Mouse (Mus musculus) kidney, adult 9 months (tissue): ENCODE measurements around the gene Cfap221.

Source experiments
- DNase-seq: peaks from one replicate; pipeline ENCODE4 v3.0.0; 2022

The Cfap221 gene

DNA sequence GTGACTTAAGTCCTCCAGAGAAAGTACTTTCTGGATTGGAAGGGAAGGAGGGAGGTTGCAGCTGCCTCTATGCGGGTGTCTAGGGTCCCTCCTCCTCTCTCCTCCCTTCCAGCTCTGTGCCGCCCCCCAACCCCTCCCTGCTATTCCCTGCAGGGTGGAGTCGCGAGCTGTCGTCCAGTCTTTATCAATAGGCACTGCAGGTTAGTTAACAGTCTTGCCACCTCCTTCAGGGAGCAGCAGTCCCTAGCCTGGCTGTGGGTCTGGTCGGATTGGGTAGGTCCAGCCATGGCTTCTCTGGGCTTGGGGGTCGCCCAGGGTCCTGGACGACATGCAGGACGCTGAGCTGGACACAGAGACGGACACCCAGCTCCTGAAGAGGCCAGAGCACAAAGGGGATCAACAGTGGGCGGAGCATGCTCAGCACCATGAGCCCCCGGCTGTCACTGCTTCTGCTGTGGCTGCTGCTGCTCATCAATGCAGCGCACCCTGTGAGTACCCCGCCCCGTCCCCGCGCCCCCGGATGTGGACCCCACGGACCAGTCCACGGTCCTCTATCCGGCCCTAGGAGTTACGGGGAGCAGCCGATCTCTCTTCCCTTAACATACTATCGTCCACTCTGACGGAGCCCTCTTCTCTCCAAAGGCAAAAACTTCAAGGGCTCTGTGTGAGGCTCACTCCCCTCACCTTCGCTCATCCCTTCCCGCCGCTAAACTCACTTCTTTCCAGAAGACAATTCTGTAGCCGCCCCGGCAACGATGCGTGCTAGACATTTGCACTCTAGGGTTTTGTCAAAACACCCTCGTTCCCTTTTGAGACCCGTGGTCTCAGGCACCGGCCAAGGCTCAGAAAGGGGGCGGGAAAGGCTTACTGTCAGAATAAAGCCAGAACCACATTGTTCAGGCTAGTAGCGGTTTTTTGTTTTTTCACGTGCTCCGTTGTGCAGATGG is 10.1 kb upstream of the Cfap221 start, which contains the start of gene Sctr:
TSS of gene Sctr (plus strand) at position 51 of the 947 bp plus-strand sequence.
- DNase-seq: no peak

DNA sequence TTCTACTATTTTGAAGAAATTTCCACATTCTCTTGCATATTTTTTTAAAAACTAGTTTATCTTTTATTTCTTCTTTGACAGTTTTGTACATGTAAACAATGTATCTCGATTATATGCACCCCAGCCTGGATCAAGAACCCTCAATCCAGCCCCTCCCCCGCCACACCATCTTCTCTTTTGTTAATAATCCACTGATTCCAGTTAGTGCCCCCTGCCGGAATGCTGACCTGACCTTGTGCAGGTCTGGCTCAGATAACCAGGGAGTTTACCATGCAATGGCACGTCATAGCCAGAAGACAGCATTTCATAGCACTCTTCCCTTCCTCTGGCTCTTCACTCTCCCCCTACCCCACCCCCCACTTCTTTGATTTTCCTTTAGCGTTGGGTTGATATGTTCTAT is 610 bp upstream of the Cfap221 start:
- DNase-seq: peak; percentile 78

DNA sequence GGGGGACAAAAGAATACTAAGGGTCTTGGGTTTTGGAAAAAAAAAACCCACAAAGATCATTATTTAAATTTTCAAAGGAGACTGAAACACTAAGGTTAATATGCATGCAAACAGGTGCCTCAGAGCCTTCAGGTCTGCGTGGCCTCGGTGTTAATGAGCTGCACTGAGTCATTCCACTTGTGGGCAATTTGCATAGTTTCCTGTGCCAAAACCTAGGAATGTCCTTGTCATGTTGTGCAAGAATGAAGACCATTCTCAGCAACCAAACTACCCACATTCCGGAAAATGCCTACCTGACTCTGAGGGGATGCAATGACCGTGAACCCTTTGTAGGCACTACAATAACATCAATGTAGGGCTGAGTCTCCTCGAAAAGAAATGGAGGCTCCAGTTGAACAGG is 10.5 kb downstream of the Cfap221 start:
- DNase-seq: peak; percentile 31

DNA sequence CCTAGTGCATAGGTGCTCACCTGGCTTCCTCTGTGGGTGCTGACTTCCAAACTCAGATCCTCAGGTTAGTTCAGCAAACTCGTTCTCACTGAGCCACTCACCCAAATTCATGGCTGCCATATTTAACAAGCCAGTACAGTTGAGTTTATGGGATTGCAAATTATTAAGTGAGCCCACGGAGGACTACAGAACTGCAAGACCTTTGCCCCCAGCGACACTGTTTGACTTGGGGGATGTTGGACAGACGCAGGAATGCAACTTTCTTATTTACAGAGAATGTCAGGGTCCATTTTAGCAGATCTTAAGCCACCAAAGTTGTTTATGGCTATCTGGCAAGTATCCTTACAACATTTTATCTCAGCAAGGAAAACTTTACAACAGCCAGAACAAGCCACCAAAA is 21.9 kb downstream of the Cfap221 start:
- no peak for DNase-seq

DNA sequence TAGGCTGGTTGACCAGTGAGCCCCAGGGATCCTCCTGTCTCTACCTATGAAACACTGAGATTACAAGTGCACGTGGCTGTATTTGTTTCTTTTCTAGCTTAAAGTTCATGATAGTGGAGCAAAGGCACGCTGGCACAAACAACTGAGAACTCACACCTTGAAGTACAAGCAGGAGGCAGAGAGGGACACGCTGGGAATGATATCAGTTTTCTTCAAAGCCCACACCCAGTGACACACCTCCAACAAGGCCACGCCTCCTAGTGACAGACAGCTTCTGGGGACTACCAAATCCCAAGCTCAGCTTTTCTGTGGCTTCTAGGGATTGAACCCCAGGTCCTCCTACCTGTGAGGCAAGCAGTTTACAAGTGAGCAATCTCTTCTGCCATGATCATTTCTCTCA is 23.9 kb downstream of the Cfap221 start:
- DNase-seq: no peak

DNA sequence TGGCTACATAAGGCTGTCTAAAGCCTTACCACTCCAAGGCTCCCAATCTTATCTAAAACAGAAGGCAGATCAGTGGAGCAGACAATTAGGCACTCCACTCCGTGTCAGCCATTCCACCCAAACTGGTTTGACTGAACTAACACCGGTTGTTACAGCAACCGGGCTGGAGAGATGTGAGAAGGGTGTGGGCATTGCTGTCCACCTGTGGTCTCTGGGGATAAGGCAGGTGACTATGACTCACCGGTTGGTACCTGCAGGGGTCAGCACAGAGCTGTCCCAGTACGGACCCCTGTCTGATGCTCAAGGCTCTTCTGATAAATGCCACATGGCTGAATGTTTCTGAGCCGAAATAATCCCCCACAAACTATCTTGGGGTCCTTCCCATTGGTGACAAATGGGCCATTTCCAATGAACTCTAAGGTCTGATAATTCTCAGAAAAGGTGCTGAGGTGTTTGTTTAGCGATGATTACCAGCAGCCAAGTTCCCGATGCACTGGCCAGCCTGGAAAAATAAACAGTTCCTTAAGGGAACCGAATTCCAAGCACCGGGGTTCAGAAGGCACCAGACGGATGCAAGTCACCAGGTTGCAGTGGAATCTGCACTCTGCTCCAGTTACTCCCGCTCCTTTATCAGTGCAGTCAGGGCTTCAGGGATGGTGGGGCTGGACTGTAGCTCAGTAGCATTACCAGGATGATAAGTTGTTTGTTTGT is 31.1 kb downstream of the Cfap221 start:
- DNase-seq: peak; percentile 15

DNA sequence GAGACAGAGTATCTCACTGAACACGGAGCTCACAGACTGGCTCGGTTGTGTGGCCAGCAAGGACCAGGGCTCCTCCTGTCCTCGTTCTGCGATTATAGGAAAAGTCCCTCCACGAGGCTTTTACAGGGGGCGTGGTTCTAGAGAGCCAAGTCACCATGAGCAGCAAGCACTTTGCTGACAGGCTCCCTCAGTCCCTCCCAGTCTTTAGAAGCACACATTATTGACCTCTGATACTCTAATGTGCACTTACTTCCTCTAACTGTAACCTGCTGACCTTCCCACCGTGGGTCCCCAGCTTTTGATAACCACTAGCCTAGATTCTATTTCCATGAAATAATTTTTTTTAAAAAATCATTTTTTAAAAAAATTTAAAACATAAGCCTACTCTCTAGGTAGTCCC is 37.1 kb downstream of the Cfap221 start:
- DNase-seq: no peak

DNA sequence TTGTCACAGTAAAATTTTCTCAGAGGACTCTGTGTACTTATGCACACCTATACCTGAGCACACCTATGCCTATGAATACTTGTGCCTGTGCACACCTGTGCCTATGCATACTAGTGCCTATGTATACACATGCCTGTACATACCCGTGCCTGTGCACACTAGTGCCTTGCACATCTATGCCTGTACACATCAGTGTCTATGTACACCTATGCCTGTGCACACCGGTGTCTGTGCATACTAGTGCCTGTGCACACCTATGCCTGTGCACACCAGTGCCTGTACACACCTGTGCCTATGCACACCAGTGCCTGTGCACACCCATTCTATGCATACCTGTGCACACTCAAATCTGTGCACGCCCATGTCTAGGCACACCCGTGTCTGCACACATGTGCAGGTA is 37.6 kb downstream of the Cfap221 start:
- DNase-seq: no peak

DNA sequence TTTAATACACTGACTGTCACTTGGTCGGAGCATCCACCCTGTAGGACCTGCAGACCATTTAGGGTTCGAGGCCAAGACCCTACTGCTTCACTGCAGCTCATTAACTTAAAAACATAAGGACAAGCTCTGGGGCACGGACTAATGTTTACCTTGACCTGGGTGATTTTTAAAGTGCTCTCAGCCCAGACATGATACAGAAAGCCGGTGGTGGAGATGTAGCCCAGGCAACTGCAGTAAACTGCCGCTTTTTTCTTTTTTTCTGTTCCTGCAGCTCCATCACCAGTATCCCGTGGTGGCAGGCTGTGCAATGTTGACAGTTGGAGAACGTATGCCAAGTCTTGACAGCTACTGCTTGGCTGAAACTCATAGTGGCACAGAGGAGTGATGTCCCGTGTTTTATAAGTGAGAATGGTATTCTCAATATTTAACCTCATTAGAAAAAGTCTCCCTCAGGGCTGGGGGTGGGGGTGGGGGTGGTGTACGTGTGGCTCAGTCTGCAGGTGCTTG is 39.3 kb downstream of the Cfap221 start:
- DNase-seq: no peak

DNA sequence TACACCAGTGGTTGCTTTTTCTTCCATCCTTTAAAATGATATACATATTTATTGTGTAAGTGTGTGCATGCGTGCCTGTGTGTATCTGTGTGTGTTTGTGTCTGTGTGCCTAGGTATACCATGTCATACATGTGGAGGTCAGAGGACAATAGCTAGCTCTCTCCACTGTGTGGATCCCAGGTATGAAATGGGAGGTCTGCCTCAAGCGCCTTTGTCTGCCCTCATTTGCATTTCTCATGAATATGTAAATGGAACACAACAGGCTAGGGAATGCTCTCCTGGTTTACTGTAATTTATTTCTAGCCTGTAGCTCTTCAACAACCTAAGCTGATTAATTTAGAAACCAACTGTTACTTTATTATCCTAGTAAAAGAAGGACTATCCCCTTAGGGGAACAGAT is 42.4 kb downstream of the Cfap221 start:
- DNase-seq: no peak

DNA sequence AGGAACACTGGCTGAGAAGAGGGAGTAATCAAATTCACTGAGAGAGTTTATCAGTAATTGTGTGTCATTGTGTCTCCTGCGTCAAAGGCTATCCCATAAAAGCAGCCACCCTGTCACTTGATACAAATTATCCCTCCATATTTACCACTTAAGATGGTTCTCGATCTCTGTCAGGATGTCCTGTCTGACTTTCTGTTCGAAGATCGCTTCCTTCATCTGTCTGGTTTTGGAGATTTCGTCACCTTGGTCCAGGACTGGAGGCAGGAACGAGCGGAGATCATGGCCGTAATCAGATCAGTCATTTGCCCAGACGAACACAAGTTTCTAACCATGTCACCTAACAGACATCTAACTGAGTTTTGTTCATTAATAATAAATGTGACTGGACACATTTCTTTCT is 43.6 kb downstream of the Cfap221 start:
- DNase-seq: no peak

DNA sequence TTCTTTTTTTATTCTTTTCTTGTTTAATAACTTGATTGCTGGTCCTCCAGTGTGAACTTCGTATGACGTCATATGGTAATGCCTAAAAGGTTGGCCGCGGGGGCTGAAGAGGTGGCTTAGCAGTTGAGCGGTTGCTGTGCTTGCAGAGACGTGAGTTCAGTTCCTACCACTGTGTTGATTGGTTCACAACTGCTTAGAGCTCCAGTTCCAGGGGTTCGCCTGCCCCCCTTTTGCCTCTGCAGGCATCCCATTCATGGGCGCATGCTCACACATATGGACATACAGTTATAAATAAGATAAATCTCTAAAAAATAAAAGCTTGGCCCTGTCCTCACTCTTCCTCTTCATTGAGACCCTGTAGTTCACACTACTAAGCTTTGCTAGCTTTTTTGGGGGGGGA is 46.9 kb downstream of the Cfap221 start:
- no peak for DNase-seq

DNA sequence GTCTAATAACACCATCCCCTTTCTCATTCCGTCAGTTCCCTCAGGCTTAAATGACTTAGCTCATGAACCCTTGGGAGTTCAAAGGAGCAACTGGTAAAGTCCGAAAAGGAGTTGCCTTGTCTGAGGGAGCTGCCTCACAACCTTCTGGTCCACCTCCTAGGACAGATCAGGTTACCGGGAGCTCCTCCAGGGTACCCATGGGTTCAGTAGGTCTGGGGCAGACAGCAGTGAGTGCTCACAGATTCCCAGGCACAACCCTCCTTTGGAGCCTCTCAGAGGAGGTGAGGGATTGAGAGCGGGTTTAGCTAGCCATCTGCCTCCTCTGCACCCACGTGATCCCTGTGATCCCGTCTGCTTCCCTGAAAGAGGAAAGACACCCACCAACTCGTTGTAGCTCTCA is 60.2 kb downstream of the Cfap221 start:
- DNase-seq: no peak

DNA sequence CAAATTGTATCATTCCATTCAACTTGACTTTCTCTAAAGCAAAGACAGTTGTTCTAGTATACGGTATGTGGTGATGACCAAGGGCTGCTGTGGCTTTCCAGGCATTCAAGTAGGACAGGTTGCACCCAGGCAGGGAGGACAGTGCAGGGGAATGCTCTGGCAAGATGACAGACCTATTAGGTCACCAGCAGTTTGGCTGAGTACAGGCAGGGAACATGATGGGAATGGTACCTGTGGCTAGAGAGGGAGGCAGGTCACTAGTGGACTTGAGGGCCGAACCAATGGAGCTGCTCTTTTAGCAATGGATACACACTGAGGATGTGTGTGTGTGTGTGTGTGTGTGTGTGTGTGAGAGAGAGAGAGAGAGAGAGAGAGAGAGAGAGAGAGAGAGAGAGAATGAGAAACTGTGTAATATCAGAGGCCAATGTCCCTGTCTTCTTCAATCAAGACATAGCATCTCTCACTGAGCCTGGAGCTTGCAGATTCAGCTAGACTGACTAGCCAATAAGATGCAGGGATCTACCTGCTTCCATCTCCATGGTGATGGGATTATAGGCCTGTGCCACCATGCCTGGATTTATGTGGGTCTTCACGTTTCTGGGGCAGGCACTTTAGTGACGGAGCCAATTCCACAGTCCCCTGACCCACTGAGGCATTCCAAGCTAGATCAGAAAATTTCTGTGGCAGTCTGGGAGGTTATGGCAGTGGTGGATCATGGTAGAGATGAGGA is 65.4 kb downstream of the Cfap221 start:
- DNase-seq: no peak

DNA sequence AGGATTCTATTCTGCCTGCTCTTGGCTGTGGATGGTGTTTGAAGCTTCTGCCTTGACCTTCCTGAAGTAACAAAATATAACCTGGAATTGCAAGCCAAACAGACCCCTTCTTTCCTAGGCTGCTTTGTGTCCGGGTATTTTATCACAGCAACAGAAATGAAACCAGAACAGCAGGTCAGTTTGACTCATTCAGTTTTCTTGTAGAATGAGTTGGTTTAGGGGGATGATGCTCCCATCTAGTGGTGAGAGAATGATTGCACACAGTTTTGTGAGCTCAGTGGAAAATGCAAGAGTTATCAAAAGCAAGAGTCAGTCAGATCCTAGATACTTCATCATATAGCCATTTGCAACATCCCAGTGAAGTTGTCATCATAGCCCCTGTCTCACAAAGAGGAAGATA is 67.3 kb downstream of the Cfap221 start:
- DNase-seq: peak; percentile 43

DNA sequence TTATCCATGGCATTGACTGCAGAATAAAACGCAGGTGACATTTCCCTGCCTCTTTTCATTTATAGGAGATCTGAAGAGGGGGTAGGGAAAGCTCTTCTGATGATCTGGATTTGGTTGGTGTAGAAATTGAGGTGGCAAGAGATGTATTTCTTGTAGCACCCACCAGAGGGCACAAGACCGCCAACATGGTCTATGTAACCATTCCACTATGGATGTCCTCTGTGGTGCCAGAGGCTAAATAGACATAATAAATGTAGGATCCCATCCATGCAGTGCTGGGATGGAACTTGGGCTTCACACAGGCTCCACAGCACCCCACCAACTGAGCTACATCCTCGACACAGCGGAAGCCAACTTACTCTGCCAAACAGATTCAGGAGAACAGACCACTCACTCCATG is 77.7 kb downstream of the Cfap221 start:
- DNase-seq: peak; percentile 33

DNA sequence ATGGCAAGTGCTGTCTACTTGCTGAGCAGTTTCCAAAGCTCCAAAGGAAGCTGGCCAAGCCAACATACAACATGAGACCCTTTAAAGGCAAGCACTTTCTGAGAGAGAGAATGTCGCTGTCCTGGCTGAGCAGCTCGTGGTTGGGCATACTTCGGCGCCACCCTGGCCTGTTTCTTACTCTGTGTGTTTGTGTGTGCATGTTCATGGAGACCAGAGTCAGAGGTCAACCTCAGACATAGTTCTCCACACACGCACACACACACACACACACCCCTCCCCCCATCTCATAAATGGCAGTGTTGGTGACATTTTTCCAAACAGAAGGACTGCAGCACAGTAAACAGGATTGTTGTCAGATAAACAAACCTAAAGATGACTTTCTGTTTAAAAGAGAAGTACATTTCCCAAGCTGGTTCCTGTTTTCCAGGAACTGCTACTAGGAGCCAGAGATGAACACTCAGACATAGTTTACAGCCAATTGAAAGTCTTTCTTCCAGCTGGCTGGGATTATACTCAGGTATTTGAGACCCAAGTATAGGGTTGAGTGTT is 80.1 kb downstream of the Cfap221 start:
- DNase-seq: no peak

DNA sequence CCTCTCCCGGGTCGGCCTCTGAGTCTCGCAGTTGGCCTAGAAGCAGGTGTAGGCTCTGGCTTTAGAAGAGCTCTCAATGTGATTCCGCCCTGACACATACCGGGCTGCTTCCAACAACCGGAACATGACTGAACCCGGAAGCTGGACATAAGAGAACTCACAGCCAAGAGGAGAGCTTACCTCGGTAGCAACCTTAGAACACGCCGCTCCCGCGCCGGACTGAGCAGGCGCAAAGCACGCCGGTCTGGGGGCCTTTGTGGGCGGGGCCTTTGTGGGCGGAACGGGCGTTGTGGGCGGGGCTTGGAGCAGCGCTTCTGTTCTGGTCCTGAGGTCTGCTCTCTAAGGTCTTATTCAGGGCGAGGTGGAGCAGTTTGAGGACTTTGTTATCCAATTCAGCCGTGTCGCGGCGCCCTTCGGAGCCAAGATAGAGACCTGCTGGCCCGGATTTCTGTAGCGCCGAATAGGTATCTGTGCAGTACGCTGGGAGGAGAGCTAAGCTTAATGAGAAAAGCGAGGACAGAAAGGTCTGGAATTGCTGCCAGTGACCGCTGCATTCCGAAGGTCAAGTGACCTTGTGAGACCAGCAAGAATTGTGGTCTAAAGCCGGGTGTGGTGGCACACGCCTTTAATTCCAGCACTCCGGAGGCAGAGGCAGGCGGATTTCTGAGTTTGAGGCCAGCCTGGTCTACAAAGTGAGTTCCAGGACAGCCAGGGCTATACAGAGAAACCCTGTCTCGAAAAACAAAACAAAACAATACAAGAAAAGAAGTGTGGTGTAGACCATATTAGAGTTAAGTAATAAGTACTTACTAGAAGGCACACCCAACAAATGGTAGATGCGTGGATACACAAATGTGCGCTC is 83.8 kb downstream of the Cfap221 start, which contains the start of gene Tmem177:
TSS of gene Tmem177 (minus strand) at position 256 of the 862 bp plus-strand sequence.
- peak; percentile 98 for DNase-seq

DNA sequence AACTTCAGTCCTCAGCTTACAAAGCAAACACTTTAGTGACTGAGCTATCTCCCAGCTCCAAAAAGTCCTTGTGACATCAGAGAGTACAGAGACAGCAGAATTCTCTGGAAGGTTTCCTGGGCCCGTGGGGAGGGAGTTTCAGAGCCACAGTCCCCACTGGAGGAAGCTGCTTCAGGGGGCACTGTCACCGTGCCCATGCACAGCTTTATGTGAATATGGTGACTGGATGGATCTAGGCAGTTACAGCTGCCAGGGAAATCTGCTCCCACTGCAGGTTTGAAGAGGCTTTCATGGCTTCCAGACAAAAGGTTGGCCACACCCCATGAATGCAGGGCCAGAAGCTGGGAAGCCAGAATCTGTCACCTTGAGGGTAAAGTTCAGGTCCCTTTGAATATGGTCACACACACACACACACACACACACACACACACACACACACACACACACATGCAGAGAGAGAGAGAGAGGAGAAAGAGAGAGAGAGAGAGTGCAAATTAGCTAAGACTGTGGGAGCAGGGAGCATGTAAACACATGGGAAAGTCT is 89.8 kb downstream of the Cfap221 start:
- peak; percentile 15 for DNase-seq

DNA sequence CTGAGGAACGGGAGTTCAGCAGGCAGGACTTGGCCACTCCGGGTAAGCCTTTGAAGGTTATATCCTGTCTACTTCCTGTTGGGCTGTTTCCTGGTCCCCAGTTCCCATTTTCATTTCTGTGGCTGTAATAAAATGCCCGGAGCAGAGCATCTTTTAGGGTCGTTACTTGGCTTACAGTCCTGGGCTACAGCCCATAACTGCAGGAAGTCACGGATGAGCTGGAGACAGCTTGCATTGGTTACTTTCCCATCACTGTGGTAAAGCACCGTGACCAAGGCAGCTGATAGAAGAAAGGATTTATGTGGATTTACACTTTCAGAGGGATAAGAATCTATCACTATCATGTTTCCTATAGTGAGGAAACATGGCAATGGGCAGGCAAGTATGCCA is 93.8 kb downstream of the Cfap221 start:
- DNase-seq: no peak

DNA sequence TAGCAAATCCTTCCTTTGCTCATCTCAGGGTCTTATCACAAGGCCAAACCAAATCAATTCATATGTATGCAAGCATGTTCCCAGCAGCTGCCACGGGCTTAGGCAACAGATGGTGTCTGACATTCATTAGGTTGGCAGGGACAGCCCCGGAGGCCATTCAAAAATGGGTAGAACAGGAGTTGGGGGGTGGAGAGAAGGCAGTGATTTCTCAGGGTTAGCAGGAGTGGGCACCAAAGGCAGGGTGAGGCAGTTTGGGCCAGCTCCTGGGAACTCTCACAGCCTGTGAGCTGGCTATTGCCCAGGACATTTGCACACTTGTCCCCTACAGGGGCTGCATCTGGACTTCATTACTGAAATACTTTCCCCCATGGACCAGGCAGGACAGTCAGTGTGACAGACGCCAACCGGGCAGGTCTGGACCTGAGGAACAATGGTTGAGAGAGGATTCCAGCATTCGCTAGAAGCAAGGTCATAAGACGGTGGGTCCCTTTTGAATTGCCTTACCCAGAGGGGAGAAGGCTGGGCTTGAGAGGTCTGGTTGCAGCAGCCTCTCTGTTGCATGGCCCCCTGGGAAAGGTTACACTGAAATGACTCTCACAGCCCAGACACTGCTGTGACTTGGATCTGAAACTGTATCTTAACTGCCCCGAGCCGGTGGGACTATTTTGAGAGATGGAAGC is 94.3 kb downstream of the Cfap221 start:
- DNase-seq: no peak
